Mouse (Mus musculus) telencephalon, adult 2 months (tissue): Measurements from ENCODE around the gene Olfr589.
"Not testable (repeated sequence)": the region's sequence is repeated elsewhere in the genome, so short reads cannot be mapped to it uniquely, and the experiment has no call there.

ENCODE experiments used
- DNase-seq: peaks from one replicate; pipeline ENCODE4 v3.0.0-alpha.2; 2011; ENCODE audit warnings: low read depth, low spot score

Olfr589 gene

GRCm38 (mm10) chr7:103156256-103156655, at the start of gene Olfr589:
Gene Olfr589, minus strand, starts transcription at chr7:103156356.
- DNase-seq, result no peak

DNA sequence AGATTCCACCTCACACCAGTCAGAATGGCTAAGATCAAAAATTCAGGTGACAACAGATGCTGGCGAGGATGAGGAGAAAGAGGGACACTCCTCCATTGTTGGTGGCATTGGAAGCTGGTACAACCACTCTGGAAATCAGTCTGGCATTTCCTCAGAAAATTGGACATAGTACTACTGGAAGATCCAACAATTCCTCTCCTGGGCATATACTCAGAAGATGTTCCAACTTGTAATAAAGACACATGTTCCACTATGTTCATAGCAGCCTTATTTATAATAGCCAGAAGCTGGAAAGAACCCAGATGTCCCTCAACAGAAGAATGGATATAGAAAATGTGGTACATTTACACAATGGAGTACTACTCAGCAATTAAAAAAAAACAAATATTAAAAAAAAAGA, 28.3 kb upstream of the Olfr589 start, which contains the start of gene Olfr592:
Gene Olfr592 (plus strand): TSS at position 301 of the 400 bp plus-strand sequence.
- DNase-seq, result not testable (repeated sequence)

DNA sequence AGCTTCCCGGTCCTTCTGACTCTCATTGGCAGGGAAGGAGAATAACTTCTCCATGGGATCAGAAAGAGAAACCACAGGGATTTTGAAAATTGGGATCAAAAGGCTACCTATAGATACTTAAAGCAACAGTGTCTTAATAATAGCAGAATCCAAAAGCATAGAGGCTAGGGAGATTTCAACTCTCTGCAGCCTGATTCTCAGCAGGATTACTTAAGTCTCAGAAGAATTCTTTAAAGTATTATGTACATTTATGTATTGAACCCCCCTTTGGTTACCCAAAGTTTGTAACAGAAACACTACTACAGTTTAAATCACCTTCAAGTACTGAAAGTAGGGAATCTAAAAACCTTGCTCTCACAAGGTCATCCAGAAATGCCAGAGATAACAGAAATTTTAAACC, 22.1 kb upstream of the Olfr589 start, which contains the start of gene Olfr591:
Gene Olfr591 (minus strand): TSS at position 101 of the 400 bp plus-strand sequence.
- no peak for DNase-seq

DNA sequence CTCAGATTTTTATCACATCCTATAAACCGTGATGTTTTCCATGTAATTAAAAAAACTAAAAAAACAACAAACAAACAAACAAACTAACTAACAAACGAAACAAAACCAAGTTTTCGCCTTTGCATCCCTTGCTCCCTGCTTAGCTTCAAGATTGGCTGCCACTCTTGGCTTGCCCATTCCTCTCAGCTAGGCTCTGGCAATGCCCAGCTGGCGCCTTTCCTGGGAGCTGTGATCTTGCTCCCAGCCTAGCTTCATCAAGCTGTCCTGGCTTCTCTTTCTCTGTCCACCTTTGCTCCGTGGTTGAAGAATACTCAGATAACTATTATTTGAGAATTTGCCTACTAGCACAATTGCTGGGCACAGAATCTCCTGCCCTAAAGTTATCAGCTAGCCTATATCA, 13.5 kb upstream of the Olfr589 start:
- no peak for DNase-seq

DNA sequence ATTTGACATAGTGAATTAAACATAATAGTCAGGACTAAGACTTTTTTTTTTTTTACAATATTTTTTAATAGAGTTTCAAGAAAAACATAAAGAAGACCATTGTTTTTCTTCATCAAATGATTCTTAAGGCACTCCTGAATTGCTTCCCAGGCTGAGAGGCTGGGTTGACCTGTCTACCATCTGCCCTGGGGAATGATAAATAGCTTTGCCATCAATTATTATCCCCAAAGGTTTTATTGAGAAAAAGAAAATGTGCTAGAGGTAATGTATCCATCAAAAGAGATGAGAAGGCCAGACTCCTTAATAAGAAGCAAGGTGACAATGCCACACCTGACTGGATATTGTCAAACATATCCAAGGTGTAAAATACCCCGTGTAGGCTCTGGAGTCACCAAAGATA, 15.6 kb downstream of the Olfr589 start, which contains the start of gene Olfr588-ps1:
Gene Olfr588-ps1 (plus strand): TSS at position 301 of the 400 bp plus-strand sequence.
- DNase-seq, result no peak

DNA sequence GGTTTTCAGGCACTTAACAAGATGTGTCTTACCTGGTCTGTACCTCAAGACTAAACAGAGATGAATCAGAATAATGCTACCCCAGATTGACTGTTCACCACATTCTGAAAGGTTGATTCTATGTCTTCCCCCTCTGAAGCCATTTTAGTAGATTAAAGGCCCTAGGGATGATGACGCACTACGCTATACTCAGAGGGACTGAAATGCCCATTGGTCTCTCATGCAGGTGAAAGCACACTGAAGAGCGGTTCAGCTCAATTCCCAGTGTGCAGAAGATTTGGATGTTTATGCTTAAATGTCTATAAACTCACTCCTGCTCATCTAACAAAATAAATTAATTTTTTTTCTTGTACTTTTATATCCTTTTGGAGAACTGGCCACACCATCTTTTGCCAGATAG, 30.6 kb downstream of the Olfr589 start, which contains the start of gene Olfr586:
Gene Olfr586 (minus strand): TSS at position 101 of the 400 bp plus-strand sequence.
- DNase-seq, result no peak

GRCm38 (mm10) chr7:103119406-103119805, 36.8 kb downstream of the Olfr589 start:
- DNase-seq, result no peak
